Mouse (Mus musculus): ENCODE results near the gene Sh3pxd2a.

Gene Sh3pxd2a

DNA sequence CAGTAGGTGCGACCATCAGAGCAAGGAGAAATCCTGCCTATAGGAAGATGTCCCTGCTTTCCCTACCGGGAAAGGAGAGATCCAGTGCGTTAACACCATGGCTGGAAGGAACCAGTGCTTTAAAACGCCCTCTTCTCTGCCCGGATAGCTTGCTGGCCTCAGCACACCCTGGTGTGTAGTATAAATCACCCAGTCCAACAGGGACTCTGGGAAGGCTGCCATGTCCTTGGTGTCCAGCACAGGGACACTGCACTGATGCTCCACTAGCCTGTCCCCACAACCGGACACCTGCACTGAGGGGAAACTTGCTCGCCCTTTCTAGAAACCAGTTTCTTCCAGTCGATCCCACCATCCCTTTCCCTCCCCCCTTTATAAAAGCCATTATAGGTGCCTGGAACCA is 28.0 kb downstream of the Sh3pxd2a start:
- DNase-seq: no peak

DNA sequence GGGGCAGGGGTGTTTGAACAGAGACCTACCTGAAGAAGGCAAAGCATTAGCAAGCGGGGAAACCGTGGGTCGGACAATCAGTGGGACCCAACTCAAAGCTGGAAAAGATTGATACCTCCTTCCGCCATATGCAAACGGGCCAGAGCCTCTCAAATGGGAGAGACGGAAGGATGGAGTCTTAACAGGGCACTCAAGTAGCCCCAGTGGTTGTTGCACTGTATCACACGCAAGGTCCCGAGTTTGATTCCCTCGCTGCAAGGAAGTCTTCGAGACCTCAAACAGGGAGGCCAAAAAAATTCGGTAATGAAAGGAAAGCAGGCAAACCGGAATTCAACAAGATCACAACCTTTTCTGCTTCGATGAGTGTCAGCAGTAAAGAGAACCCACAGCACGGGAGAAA is 29.5 kb downstream of the Sh3pxd2a start:
- DNase-seq: no peak

DNA sequence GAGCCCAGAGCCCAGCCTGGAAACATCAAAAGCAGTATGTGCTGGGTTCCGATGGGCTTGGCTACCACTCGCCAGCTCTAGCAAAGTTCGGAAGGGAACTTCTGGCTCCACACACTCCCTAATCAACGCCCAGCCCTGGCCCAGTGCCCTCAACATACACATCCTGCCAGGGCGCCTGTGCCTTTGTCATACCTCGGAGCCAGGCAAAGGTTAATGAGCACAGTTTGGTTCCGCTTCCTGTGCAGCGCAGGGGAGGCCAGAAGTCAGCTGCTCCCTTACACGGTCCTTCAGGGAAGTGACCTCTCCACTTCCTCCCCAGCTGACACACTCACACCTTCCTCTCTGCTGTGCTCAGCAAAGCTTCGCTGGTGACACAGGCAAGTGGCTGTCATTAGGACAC is 31.9 kb downstream of the Sh3pxd2a start:
- peak; percentile 61 for DNase-seq

DNA sequence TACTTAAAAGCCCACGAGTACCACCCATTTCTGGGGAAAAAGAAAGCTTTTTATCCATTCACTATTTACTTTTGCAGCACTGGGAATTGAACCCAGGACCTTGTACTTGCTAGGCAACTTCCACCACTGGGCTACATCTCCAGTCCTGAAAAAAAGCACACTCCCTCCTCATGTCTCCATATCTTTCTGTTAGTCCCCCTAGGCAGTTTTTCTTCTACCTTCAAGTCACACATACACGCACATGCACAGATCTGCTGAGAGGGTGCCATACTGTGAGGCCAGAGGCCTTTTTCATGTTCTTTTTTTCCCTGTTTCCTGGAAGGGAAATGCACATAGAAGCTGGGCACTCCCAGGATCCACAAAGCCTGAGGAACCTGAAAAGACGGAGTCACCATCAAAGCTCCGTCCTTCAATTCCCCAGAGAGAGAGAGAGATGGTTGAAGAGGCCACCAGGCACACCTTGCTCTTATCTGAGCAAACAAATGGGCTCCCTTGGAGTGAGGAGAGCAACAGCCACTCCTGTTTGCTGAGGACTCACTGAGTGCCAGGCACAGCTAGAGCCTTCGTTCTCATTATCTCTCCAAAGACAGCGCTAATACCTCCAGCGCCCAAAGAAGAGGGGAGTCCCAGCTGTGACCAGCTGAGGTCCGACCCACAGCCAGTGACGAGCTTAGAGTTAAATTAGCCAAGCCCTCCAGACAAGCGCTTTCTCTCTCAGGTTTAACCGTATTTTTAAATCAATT is 32.8 kb downstream of the Sh3pxd2a start:
- DNase-seq: peak; percentile 84

DNA sequence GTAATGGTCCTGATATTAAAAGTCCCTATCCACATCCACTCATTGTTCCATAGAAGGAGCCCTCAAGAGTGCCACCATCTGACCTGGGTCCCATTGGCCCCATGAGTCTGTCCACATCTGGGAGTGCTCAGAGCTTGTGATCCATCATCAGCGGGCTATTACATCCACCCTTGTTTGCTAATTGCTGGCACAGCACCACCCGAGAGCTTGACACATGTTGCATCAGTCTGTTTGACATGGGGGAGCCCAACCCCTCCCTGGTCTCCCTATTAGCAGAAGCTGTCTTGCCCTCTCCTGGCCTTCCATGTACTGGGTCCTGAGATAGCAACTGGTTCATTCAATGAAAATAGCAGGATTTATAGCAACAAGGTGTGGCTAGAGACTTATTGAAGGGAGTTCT is 34.0 kb downstream of the Sh3pxd2a start:
- DNase-seq: no peak

DNA sequence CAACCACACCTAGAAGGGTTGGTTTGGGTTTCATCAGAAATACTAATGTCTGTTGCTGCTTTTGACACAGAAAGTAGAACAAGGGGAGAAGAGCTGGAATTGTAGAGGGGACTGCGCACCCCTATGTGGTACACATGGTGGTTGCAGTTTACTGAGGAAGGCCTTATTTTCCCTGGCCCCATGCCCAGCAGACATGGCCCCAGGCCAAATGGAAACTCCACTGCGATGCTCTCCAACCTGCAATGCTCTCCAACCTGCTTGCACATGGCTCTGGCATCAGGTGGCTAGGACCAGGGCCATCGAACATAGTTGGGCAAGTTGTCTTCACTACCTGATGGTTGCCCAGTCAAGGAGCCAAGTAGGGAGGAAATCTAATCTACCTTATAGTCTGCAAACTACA is 35.0 kb downstream of the Sh3pxd2a start:
- DNase-seq: no peak

DNA sequence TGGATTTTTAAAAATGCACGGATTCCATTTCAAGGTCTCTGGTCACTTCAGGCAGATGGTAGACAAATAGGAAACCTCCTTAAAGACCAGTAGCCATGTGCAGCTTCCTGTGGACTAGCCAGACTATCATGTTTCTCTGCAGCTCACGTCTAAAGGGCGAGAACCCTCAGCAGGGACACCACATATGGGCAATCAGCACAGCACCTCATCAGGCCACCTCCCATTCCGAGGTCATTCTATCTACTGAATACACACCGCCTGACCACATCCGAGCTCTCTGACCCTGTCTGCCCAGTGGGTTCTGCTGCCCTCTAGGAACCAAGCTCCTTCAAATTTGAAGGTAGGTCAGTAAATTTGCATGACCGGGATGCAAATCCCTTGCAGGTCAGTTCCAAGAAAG is 35.4 kb downstream of the Sh3pxd2a start:
- peak; percentile 40 for DNase-seq

DNA sequence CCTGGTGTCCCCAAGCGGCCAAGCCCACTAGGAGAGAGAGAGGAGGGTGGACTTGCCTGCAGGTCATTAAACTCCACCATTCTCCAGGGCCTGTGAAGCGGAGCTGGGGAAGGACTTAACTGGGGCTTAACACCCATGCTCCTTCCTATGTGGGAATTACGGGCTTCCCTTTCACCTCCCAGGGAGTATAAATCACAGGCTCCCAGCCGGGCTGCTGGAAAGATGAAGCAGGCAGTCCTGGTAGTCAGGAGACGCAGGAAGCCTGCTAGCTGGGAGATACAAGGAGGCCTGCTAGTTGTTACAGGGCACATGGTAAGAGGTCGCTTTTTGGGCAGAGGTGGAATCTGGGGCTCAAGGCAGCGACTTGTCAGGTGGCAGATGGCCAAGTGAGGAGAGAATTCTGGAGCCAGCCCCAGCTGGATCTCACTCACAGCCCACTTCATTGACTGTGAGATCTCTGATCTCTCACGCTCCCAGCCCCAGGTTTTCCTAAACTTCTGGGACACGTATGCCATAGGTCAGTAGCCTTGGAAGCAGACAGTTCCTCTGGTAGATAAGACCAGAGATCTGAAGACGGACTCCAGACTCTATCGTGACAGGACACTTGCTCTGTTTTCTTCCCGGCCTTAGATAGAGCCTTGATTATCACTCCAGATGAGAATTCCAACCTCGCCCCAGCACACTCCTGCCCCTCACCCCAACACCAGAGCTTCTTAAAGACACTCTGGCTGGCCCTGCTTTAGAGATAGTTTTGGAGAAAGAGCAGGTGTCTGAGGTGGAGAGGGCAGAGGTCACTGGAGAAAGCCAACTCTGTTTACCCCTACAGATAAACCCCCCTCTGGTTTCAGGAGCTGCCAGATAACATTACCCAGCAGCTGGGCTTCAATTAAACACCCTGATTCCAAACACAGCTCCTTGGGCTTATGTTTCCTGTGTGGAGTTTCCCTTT is 36.1 kb downstream of the Sh3pxd2a start:
- no peak for DNase-seq

DNA sequence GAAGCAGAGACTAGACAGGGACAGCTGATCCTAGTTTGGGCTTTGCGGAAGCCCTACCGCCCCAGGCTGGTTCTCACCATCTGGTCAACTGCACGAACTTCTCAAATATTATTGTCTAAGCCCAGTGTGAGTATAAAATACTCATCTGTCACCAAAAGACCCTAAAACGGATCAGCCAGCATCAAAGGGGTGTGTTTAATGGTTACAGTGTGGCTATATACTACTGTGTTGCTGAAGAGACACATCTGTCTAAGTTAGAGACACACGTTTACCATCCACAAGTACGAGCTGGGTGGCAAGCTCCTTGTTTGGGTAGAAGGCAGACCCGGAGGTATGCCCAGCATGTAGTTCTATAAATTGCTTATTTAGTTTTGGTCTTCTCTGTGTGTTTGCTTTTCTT is 40.6 kb downstream of the Sh3pxd2a start:
- DNase-seq: no peak

DNA sequence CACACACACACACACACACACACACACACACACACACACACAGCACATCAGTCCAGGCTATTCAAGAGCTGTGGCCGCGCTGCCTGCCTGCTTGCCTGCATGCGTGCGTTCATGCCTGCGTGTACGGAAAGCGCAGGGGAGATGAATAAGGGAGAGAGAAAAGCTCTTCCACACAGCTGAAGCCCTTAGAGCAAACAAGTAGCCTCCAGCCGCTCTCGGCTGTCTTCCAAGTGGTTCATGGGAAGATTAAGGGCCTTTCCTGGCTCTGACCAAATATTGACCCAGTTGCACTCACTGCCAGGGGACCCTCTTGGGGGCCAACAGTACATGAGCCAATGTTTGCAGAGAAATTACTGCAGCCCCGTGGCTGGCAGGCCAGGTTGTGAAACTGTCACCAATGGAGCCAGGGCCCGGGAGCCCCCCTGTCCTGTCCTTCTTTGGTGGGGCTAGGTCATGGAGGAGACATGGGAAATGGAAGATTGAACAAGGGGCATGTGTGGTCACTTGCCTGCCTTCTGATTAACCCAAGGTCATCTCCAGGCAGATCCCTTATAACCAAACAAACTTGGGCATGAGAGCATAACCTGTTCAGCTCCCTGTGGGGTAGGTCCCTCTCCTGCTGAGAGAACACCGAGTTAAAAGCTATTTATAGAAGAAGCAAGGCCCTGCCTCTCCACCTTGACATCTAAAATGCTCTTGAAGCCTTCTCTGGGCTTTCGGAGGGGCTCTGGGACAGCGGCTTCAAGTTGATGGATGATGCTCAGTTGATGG is 42.9 kb downstream of the Sh3pxd2a start:
- no peak for DNase-seq

DNA sequence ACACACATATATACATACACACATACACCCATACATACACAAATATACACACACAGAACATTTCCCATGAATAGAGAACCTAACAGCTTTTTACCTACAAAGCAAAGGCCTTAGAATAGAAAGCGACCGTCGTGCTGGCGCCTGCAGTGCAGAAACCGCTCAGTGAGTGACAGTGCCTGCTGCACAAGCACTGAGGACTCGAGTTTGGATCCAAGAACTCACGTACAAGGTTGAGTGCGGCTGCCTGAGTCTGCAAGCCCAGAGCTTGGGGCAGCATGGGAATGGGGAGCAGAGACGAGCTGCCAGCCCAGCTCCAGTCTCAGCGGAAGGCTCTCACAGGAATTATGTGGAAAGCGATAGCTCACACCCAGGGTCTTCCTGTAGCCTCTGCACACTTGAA is 43.7 kb downstream of the Sh3pxd2a start:
- no peak for DNase-seq

DNA sequence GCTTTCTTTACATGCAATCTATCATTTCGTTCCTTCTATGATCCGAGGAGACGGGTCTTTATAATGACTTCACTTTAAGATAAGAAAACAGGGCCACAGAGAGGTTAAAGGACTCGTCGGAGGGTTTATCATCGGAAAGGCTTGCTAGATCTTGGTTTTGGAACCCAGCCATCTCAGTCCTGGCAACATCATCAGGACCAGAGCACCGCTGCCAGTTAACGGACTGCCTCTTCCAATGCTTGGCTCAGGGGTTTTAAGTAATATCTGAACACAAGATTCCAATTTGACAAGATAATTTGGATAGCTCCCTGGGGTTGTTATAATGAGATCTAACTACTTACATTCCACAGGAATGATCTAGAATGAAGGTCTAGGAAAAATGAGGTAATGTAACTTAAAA is 45.0 kb downstream of the Sh3pxd2a start:
- no peak for DNase-seq

DNA sequence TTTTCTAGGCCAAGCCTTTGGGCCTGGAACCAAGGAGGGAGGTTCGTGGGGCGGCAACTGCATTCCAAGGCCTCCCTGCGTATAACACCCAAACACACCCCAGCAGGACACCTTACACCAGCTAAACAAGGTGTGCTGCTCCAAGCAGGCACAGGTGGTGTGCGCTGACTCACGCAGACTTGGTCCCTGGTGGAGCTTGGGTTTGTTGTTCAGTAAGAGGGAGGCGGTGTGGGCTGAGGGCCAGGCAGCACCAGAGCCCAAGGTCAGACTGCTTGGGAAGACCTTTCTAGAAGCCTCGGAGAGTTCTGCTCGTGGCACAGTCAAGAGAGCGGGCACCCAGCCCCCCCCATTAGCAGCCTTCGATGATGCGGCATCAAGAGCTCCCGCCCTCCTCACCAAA is 48.0 kb downstream of the Sh3pxd2a start:
- DNase-seq: no peak

DNA sequence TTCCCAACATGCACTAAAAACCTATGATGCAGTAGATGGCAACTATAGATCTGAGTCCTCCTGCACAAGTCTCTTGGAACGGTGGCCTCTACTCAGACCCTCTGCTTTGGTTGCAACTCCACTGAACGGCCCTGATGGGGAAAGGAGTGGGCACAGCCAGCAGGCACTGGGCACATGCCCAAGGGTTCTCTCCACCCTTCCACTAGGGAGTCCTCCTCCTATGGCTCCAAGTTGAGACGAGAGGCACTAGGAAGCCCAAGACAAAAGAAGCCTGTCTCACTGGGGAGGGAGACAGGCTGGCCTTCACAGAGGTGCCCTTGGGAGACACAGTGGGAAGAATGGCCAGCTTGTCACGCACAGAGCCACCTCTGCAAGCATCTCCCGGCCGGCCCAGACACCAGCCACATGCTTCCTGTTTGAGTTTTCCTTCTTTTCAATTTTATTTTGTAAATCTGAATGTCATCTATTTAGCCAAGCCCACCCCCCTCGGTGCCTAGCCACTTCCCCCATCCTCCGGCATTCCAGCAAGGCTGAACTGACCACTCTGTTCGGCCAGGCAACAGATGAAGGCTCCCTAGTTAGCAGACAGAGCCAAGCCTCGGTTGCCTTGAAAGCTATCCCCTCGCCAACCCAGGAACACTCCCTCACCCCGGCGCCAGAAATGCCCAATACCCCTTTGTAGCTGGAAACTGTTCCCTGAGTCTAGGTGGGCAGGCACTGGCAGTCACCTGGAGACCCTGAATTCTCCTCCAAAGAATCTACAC is 49.9 kb downstream of the Sh3pxd2a start:
- DNase-seq: no peak

DNA sequence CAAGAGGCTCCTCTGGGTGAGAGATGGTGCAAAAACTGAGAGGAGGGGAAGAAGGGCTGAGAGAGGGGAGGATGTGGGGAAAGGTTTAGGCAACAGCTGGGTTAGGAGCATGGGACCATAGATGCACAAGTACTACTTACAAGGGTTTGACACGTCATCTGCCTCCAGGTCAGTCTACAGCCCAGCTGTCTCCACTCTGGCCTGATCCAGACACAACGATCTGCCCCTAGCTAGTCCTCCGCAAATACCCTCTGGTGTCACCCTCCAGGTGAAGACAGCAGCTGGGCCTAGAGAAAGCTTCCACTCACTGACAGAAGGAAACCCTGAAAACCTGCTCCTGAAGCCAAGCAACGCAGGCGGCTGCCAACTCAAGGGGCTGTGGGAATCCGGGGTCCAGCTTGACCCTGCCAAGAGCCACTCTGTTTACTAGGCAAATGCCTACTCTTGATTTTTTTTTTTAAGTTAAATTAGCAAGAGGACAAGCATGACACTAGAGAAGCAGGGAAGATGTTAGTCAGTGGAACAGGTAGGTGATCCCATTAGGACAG is 50.7 kb downstream of the Sh3pxd2a start:
- DNase-seq: no peak

DNA sequence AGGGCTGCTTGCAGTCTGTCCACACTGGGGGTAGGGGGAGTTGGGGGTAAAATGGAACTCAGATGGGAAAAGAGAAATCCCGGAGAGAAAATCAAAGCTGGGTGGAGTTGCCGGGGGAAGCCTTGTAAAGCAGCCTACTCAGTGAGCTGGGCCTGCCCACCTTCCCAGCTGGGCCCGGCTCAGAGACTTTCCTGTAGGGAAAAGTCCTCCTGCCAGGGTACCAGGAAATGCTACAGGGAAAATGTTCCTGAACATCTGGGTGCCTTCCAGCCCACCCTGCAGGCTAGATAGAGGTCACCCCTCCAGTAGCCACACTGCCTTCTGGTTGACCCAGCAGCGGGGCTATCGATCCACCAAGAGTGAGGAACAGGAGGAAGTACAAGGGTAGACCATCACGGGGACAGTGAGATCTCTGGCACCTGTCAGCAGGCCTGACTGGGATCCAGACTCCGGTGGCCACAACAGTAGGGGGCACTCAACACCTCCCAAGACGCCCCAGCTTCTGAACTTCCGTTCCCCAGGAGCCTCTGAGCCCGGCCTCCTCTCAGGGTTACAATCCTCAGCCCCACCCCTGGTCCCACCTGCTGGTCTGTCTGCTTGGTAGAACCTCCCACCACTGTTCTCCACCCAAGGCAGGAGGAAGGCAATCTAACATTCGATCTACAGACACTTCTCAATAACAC is 51.5 kb downstream of the Sh3pxd2a start:
- peak; percentile 41 for DNase-seq

DNA sequence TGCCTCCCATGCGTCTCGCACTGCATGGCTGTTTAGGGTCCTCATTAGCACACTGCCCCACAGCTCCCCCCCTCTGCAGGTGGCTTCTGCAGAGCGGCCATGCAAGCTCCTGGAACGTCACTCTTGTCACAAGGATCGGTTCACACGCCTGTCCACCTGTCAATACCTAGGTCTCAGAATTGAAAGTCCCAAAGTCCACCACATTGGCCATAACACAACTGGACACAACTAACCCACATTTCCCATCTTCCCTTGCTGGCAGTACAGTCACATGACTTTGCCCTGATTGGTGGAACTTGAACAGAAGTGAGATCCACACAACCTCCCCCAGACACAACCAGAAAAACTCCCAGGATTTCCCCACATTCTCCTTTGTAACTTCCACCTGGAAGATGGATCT is 53.9 kb downstream of the Sh3pxd2a start:
- DNase-seq: no peak

DNA sequence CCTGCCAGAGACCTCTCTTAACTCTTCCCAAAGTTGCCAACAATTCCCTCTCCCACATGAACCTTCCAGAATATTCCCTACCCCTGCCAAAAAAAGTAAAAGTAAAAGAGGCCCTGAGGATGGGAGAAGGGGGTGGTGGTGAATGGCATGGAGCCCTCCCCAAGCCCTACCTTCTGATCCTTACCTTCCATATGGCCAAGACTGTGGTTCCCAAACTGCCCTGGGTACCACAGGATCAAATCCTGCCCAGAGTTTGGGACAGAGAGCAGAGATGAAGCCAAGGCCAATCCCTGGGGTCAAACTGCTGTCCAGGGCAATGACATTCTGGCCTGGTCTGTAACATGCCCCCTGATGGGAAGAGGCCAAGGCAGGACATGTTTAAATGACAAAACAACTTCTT is 55.1 kb downstream of the Sh3pxd2a start:
- no peak for DNase-seq

DNA sequence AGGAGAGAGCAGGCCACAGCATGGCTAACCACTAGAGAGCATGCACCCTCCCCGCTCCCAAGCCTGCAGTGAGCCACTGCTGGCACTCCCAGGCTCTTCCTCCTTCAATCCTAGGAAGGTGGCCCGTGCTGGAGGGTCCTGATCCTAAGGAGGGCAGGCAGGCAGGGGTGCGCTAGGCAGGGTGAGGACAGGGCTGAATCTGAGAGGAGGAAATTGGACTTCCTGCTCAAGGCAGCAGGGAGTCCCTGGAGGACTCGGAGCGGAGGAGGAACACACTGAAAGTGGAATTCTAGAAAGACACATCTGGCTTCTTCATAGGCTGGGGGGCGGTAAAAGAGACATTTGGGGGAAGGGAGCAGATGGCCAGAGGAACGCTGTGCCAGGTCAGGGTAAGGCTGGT is 55.5 kb downstream of the Sh3pxd2a start:
- DNase-seq: no peak

DNA sequence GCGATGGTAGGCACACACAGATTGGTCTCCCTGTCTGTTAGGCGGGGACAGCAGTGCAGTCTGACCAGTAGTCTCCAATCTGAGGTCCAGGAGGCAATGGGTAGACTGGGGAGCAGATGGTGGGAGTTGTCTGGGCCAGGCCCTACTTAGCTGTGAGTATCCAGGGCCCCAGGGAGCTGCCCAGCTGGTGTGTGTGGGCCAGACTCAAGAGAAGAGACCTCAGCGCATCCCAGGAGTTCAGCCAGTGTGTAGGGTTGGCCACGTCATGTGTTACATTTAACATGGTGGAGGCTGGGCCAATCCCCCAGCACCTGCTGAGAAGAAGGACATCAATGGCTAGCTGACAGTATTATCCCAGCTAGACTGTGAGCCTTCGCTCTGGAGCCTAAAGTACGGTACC is 56.9 kb downstream of the Sh3pxd2a start:
- no peak for DNase-seq

DNA sequence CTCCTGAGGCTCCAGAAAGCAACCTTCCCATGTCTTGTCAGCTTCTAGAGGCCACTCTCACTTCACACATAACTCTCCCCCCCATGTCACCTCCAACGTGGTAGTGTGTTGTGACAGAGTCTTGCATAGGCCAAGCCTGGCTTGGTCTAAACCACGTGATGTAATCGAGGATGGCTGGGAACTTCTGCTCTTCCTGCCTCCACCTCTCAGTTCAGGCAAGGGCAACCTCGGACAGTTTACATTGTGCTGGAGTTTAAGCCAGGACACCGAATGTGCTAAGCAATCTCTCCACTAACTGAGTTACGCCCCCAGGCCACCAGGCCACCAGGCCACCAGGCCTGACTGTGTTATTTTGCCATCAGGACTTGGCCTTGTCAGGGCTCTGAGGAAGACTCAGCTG is 57.7 kb downstream of the Sh3pxd2a start:
- no peak for DNase-seq

DNA sequence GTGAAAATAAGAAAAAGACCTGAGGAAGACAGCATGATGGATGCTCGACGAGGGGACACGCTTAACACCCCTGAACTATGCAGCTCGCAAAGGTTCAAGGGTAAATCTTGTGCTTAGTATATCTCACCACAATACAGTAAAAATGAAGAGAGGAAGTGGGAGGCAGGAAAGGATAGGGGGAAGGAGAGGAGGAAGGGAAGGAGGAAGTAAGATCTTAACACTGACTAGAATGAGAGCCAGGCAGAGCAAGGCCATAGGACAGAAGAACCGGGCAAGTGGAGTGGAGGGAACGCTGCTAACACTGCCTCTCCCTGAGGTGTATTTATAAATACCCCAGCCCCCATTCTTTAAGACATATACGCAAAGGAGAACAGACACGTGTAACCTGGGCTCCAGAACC is 58.7 kb downstream of the Sh3pxd2a start:
- DNase-seq: no peak

All from liver (tissue).